Mouse (Mus musculus): ENCODE results near the gene Itga7.

The Itga7 gene

DNA sequence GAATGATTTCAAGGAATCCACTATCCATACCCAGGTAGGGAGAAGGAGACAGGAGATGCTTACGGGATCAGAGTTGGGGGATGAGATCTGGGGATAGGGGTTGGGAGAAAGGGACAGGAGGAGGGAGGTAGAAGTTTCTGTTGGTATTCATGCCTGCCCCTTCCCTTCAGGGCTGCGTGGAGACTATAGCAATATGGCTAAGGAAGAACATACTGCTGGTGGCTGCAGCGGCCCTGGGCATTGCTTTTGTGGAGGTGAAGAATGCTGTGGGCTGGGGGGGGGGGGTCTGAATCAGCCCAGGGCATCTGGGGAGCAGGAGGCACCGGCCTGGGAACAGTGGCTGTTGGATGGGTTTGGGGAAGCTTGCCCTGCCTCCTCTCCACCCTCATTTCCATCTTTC lies 21.4 kb upstream of the Itga7 start:
- DNase-seq, result no peak

DNA sequence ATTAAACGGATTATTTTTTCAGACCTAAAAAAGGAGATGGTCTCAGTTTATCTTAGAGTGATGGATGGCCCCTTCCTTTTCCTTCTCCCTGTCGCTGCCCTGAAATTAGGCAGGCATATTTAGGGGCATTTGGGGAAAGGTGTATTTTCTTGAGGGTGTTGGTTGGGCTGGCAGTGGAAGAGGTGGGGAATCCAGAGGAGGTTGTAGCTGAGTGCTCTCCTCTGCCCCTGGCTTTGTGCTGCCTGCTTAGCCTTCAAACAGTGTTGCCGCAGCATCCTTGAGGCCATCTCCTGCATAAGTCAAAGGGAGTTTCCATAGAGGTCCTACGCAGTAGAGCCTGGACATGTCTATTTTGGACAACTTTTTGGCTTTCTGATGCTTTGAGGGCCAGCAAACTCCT lies 20.8 kb upstream of the Itga7 start:
- DNase-seq, result no peak

DNA sequence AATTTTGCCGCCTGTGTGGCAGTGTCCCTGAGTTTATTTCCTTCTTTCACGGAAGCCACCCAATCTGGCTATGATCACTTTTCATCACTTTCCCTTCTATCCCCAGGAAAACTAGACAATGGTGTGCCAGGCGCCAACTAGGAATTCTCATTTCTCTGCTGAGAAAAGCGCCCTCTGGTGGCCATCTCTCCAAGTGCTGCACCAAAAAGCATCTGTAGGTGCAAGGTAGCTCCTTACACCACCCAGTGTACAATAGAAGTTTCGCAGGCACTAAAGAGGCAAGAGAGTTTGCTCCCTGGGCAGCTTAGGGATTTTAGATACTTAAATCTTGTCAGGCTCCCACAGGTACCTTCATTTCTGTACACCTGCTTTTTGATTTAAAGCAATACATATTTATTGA lies 20.4 kb upstream of the Itga7 start:
- peak; percentile 92 for DNase-seq

DNA sequence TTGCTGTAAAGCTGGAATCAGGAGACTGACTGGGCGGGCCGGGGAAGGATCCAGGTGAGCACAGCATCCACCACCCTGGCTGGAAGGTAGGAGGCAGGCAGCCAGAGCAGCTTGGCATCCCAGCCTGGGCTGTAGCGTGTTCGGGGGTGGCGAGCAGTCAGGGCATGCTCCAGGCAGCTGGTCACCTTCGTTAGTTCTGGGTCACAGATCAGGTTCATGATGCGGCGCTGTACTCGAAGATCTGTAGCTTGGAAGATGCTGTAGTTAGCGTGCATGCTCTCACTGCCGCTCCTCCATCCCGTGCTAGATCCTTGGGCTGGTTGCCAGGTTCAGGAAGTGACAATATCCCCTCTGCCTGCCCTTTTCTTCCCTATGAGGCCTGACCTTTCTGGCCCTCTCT lies 19.9 kb upstream of the Itga7 start:
- DNase-seq, result peak; percentile 25

DNA sequence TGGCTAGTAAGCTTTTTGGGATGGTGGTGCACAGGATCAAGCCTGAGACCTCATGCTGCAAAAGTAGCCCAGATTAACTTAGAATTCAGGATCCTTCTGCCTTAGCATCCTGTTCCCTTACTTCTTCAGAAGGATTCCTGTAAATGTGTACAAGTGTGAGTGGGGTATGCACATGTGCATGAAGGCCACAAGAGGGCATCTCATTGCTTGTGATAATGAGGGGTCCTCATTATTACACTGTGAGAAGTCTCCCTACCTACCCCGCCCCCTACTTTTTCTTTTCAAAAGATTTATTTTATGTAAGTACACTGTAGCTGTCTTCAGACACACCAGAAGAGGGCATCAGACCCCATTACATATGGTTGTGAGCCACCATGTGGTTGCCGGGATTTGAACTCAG lies 18.1 kb upstream of the Itga7 start:
- DNase-seq, result no peak

DNA sequence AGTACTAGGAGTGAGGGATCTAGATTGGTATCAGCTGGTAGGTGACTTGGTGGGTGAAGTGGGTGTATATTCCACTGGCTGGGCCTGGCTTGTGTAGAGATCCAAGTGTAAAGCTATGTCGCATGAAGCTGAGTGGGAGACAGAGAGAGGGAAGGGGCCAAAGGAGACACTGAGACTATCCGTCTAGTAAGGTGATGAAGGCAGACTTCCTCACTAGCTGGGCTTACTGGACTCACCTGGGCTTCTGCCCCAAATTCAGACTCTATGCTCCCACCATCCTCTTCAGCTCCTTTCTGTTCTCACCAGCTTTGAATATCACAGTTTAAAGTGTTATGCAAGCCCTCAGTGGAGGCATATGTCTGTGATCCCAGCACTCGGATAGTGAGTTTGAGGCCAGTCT lies 17.0 kb upstream of the Itga7 start:
- DNase-seq, result no peak

DNA sequence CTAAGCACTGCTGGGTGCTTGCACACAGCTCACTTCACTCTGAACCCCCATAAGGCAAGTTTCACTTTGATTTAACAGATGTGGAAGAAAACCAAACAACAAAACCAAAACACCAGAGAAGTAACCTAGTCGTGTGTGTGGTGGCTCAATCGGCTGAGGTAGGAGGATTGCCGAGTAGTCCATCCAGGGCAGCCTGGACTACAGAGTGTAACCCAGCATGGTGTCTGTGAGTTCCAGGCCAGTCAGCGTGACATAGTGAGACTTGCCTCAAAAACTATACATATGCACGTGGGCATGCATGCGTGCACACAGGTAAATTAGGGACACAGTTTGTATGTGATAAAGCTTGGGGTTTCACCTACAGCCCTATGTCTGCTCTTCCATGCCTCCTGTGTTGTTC lies 16.2 kb upstream of the Itga7 start:
- no peak for DNase-seq

DNA sequence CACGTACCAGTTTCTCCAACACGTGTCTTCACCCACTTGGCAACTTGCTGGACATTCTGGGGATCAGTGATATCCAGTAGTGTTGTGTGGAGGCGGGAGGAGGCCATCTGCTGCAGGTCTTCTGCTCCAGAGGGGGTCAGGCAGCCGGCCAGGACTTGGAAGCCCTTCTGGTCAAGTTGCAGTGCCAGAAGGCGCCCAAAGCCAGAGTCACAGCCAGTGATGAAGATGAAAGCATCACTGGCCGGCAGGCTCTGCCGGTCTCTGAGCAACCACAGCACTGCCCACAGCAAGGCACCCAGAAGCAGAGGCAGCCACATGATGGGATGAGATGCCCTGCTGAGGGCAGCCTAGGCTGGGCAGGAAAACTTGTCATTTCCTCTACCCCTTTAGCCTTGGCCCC lies 15.4 kb upstream of the Itga7 start:
- no peak for DNase-seq

DNA sequence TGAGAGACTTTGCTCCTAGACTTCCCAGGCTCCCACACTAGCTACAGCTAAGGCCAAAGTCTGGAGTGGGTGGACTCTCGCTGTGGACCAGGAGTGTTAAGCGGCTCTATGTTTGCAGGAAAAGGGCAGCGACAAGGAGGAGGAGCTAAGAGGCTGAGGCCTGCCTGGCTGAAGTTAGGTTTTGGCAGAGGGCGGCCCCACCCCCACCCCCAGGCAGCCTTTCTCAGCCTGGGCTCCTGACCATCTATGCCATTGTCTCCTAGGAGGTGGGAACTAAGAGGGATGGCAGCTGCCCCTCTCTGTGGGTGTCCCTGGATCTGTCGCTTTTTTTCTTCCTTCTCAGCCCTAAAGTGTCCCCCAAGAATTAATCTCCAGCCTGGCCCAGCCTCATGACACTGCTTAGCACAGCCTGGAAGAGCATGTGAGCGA lies 14.4 kb upstream of the Itga7 start:
- no peak for DNase-seq

DNA sequence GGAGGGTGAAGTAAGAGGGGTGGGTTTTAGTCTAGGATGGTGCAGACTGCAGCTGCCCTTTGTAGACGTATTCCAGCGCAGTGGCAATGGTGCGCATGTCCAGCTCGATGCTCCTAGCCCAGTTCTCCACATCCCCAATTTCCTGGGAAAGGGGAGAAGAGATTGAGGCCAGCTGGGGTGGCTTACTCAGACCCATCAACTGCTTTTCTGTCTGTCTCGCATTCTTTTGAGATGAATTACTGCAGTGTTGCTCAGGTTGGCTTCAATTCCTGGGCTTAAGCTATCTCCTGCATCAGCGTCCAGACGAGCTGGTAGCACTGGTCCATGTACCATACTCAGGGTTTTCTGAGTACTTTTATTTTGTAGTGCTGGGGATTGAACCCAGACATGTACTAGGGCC lies 13.7 kb upstream of the Itga7 start:
- no peak for DNase-seq

DNA sequence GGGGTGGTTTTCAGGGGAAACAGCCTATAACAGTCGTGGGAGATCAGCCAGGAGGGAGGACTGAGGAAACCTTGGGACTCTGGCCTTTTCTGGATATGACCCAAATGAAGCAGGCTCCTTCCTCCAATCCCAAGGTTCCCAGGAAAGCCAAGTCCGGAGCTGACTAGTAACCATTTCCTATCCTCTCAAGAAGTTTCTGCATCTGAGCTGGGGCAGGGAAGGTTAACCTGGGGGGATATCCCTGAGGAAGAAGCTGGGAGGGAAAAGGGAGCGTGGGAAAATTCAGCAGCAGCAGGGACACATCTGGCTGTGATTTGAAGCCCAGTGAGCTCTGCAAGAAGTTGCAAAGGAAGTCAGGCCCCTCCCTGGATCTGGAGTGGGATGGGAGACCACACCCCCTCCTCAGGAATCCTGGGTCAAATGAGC lies 12.9 kb upstream of the Itga7 start:
- DNase-seq, result no peak

DNA sequence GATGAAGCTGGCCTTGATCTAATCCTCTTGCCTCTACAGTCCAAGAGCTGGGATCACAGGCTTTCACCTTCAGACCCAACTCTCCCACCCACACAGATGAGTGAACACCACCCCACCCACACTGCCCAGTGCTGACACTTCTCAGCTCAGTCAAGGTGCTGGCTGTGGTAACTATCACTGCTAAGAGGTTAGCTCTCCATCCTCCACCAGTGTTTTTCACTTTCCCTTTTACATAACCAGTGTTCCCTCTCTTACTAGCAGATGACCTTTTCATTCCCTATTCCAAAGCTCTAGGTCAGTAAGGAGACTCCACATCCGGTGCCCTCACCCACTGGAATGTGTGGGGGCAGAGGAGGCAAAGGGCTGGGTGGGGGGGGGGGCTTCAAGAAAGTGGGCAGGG lies 12.4 kb upstream of the Itga7 start:
- no peak for DNase-seq

DNA sequence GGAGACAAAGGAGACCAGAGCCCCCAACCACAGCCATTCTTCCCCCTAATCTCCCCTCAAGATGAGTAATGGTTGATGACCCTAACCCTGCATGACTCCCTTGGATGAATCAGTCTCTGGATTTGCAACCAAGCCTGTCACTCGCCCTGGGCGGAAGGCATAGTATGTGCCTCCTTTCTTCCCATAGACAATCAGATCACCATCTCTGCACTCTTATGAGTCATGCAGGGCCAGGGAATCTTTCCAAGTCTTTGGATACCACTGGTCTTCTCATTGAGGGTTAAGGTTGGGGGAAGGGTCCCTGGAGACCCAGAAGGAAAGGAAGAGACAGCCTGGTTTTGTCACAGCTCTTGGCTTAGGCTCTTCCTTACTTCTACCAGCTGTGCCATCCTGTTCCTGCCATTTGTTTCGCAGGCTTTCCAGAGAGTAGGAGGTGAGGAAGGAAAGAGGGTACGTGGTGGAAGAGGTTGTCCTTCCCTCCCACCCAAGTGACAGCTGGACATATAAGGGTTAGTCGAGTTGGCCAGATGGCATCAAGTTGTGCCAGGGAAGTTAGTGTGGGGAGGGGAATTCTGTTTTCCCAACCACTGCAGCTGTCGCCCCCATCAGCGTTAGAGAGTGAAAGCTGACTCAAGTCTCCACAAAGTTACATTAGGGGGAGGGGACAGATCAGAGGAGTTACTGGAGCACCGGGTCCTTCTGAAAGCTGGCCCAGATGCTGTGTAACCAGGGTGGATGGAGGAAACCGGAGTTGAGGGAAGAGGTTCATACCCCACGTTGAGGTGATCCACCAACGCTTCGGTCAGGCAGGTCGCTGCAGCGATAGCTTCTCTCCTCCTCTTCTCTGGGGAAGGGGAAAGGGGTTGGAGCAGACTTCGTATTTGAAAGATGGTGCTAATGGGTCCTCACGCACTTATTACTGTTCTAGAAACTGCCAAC lies 11.5 kb upstream of the Itga7 start:
- no peak for DNase-seq

DNA sequence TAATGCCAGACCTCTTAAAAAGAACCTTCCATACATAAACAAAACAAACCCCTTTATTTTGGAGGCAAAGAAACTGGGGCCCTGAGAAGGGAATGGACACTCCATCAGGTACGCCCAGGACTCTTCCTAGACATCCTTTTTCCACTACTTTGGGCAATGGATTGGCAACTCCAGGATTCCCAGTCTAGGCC lies 10.9 kb upstream of the Itga7 start, which contains the start of gene Rdh5:
TSS of gene Rdh5 (minus strand) at position 67 of the 191 bp plus-strand sequence.
- no peak for DNase-seq

DNA sequence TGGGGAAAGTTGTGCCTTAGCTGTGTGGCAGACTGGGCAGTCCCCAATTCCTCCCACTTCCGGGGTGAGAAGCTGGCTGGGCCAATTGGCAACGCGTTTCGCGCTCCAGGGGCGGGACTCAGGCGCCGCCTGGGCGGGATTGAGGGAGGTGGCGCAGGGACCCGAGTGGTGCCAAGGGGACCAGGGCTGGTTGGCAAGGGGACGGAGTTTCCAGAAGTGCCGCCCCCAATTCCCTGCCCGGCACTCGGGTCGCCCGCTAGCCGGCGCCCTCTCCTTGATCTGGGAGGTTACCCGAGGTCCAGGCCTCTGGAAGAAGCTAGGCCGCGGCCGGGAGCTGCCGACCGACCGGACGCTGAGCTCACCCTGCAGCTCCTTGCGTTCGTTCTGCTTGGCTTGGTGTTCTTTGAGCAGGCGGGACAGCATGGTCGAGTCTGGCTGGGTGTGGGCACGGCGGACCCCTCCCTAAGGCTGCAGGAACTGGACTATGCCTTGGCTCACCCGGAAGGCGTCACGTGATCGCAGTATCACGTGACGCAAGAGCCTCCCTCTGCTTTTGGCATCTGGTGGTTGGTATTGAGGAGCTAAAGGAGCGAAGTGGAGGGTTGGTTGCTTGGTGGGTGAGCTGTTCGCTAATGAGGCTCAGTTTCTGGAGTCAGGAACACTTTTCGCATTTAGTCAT lies 10.5 kb upstream of the Itga7 start:
- DNase-seq, result peak; percentile 96

DNA sequence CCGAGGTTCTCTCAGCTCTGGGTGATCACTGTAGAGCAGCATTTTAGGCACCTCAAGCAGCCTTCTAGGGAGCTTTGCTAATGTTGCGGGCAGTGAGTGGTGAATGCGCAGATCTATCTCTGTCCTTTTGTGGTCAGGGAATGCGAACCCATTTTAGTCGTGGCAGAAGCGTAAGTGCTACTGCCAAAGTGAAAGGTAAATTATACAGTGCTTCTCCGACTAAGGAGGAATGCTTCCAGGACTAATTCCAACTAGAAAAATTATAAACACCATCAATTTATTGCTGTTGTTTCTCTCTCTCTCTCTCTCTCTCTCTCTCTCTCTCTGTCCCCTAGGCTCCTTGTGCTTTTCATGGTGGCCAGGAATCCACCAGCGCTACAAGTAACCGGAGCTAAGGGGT lies 9.7 kb upstream of the Itga7 start, which contains the start of gene Bloc1s1:
TSS of gene Bloc1s1 (minus strand) at position 101 of the 400 bp plus-strand sequence.
- DNase-seq, result no peak

DNA sequence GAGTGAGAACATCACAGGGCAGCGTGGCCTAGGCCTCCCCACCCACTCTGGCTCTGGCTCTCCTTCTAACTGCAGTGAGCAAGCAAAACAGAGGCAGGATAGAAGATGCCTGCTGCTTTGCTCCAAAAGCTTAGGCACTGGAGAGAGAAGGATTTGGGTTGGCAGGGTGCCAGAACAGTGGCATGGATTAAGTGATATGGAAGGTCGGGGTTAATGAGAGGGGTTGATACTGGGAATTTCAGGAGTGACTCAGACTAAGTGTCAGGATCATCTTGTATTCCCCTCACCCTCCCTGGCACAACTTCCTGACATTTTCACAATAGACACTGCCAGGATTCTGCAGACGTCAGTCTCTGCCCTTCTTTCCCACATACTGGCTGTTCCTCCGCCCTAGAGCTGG lies 5.3 kb upstream of the Itga7 start:
- DNase-seq, result no peak

DNA sequence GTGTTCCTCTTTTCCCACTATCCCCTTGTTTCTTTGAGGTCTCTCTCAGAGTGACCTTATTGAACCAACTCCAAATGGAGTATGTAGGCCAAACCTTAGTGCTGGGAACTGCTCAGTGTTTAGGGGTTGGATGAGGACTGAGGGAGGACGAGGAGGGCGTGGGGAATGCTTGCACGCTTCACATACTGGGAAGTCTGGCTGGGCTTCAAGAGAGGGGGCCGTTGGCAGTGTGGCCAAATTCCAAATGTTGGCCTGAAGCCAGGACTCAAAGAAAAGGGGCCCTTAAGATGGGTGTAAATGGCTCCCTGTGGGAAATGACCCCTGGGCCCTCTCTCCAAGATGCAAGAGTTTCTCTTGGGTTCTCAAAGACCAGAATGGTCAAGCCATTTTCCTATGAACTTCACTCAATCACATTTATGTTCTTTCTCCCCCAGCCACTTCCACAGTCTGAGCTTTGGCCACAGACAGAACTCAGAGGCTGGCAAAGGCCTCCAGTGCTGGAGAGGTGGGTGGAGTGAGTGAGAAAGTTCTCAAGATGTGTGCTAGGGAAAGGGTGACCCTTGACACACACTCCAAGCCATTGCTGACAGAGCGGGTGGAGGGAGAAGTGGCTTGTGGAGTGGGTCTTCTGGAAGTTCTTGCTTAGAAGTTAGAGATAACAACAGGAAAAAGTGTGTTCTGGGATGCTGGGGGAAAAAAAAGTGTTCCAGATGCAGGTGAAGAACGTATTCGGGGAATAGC lies 3.8 kb upstream of the Itga7 start:
- DNase-seq, result peak; percentile 5

DNA sequence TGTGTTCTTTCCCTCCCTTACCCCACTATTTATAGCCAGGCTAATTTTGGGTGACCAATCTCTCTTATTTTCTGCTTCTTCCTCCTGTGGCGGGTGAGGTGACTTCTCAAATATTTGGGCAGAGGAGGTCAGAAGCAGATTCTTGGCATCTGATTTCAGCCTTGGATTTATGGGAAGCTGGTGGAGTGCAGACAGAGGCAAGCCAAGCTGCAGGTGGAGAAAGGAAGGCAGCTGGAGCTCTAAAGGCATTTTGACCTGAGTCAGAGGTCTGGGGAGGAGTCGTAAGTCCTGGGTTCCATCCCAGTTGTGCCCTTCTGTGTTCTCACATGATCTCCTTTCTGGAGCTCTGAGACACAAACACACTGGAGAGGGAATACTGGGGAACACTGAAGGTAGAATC lies 2.2 kb upstream of the Itga7 start:
- peak; percentile 4 for DNase-seq

DNA sequence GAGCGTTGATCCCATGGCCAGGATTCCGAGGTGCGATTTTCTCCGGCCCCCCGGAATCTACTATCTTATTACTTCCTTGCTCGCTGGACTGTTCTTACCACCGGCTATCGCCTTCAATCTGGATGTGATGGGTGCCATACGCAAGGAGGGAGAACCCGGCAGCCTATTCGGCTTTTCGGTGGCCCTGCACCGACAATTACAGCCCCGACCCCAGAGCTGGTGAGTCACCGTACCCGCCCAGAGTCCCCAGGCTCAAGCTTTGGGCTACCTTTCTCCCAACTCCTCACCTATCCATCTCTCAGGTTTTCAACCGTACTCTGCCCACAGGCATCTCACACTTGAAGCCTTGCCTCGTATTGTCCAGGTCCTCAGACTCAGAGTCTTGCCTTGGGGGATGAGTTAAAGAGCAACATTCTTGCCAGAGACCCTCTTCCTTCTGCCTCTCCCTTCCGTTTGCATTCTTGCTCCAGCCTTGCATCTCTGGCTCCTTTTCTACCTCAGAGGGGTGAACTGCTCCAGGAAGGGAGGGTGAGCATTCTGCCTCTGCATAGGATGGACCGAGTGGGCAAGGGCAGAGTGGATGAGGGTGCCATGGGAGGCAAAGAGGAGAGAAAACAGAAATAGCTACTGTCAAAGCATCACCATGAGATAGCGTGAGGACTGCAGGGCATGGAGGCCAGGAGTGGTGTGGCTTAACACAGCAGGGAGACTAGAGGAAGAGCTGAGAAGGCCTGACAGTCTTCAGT lies 531 bp downstream of the Itga7 start:
- DNase-seq, result no peak

DNA sequence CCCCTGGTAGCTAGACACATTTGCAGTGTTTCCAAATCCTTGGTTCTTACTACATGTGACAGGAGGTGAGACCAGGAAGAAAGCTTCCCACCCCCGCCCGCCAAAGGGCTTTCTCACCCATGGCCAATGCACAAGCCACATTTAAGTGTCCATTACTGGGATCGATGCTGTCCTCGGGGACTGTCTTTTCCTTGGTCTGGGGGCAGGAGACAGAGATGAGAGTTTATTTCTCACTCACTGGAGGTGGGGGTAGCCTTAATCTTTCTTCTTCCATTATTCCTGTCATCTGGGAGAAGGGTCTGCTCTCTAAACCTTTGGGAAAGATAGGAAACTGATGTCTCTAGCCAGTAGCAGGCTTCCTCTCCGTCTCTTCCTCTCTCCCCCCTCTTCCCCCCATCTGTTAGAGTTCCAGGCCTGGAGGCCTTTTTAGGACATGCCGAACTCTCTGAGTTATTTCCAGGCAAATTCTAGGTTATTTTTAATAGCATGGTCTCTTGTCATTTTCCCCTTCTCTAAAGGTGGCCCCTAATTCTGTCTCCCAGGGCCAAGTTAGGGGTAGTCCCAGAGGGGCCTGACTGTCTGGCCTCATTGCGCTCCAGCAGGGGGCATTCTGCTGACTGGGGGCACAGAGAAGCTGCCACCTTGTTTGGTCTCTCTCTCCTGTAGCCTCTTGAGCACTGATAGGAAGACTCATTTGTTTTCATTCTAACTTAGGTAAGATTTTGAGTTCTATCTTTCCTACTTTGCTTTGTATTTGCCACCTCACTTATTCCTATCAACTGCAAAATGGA lies 1.6 kb downstream of the Itga7 start:
- DNase-seq, result peak; percentile 73

DNA sequence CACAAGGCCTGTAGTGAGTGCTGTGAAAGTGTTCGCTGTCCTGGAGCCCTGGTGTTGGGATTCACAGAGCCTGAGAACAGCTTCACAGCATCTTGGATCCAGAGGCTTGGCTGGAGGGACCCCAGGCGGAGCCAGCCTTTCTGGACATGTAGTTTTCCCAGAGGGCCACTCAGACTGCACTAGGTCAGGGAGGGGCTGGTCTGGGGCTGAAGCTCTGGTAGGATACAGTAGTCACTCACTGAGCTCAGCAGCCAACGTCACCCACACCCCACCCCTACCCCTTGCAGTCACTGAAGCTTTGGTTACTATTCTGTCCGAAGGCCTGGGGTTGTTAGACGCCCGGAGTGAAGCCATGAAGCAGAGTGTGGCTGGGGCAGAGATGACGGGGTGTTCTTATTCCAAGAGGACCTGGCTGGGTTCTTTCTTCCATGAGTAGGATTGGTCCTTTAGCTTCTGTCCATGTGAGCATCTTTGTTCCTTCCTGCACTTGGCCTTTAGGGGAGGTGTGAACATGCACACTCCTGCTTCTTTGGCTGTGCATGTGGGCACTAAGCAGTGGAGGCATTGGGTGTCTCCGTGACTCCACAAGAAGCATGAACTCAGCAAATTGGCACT lies 2.3 kb downstream of the Itga7 start:
- DNase-seq, result no peak

All from thymus, postnatal 4 days (tissue).